Mouse (Mus musculus): ENCODE results near the gene Zfp652.
"Not testable (repeated sequence)": the region's sequence is repeated elsewhere in the genome, so short reads cannot be mapped to it uniquely, and the experiment has no call there.

Gene Zfp652

GRCm38 (mm10) chr11:95712085-95712562, 349 bp upstream of the Zfp652 start:
- DNase-seq = peak; percentile 52 to 76

- DNase-seq = peak; percentile 21 to 63
Measured at GRCm38 (mm10) chr11:95713225-95713810, 845 bp downstream of the Zfp652 start.

- no peak for DNase-seq
Measured at GRCm38 (mm10) chr11:95713811-95714241, 1.4 kb downstream of the Zfp652 start.

GRCm38 (mm10) chr11:95714411-95714810, 1.9 kb downstream of the Zfp652 start:
- DNase-seq = no peak

GRCm38 (mm10) chr11:95716136-95716535, 3.7 kb downstream of the Zfp652 start:
- no peak for DNase-seq

GRCm38 (mm10) chr11:95719356-95719755, 6.9 kb downstream of the Zfp652 start:
- no peak for DNase-seq

GRCm38 (mm10) chr11:95723287-95723686, 10.8 kb downstream of the Zfp652 start, which contains the start of gene B130006D01Rik:
TSS of gene B130006D01Rik (plus strand) at chr11:95723587.
- DNase-seq = no peak

- no peak for DNase-seq
Measured at GRCm38 (mm10) chr11:95724466-95724865, 12.0 kb downstream of the Zfp652 start.

- DNase-seq = no peak
Measured at GRCm38 (mm10) chr11:95726156-95726555, 13.7 kb downstream of the Zfp652 start.

GRCm38 (mm10) chr11:95727947-95728346, 15.5 kb downstream of the Zfp652 start:
- no peak for DNase-seq

GRCm38 (mm10) chr11:95728916-95729907, 16.7 kb downstream of the Zfp652 start:
- no peak for DNase-seq

- no peak for DNase-seq
Measured at GRCm38 (mm10) chr11:95734485-95734884, 22.0 kb downstream of the Zfp652 start.

GRCm38 (mm10) chr11:95737811-95738210, 25.3 kb downstream of the Zfp652 start:
- DNase-seq = peak; percentile 34 to 55

GRCm38 (mm10) chr11:95744521-95744920, 32.0 kb downstream of the Zfp652 start:
- no peak for DNase-seq

- DNase-seq = no peak
Measured at GRCm38 (mm10) chr11:95746821-95747220, 34.3 kb downstream of the Zfp652 start.

GRCm38 (mm10) chr11:95748331-95748730, 35.9 kb downstream of the Zfp652 start:
- DNase-seq = no peak

GRCm38 (mm10) chr11:95749619-95750018, 37.1 kb downstream of the Zfp652 start:
- no peak for DNase-seq

- DNase-seq = peak; percentile 74 to 94
Measured at GRCm38 (mm10) chr11:95750995-95751394, 38.5 kb downstream of the Zfp652 start.

- not testable (repeated sequence) for DNase-seq
Measured at GRCm38 (mm10) chr11:95755137-95755536, 42.7 kb downstream of the Zfp652 start.

- no peak for DNase-seq
Measured at GRCm38 (mm10) chr11:95760521-95760920, 48.0 kb downstream of the Zfp652 start.

- DNase-seq = no peak
Measured at GRCm38 (mm10) chr11:95762996-95763395, 50.5 kb downstream of the Zfp652 start.

GRCm38 (mm10) chr11:95764806-95765205, 52.3 kb downstream of the Zfp652 start:
- DNase-seq = no peak

- DNase-seq = no peak
Measured at GRCm38 (mm10) chr11:95765334-95765733, 52.9 kb downstream of the Zfp652 start.

GRCm38 (mm10) chr11:95768244-95768643, 55.8 kb downstream of the Zfp652 start:
- peak in 1 of 2 experiments; percentile 69 for DNase-seq
